Comparison of ENCODE assay signal across 31 mouse cellular contexts in the genomic region with DNA sequence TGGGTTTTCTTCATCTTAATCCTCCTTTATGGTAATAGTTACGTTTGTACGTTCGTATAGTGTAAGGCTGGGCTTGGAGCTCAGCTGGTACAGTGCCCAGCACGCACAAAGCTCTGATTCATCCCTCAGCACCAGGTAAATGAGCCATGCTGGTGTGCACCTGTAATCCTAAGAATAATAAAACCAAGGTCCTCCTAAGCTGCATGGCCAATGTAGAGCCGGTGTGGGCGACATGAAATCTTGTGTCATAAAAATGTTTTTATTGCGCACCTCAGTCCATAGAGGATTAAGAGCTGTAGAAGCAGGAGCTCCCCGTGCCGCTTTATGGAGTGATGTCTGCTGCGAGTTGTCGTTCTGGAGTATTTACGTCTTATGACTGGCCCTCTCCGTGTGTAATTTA. TPM values are rescaled to one million over a fixed set of nuclear protein-coding genes. Genes with fewer than 3 reads are reported as not detected.
DNase-seq lines count a peak whose midpoint lies in the region; ATAC-seq lines count a peak whose summit lies in the region.
"Had no signal": no experiment of that assay in that cellular context is flagged by ENCODE, and none has a peak within 500 bp of the region (broad histone marks: within the 10 kb centered on the region; RNA-seq: fewer than 3 reads in every experiment).

No protein-coding gene starts in this region.

- H3K9ac ChIP-seq in midbrain, embryonic 11.5 days (ENCODE audit: low read length): no peak overlapping the region
- H3K9ac ChIP-seq: embryonic facial prominence, embryonic 12.5 days; embryonic facial prominence, embryonic 15.5 days; forebrain, embryonic 12.5 days; forebrain, embryonic 15.5 days; heart, embryonic 13.5 days; hindbrain, embryonic 12.5 days; hindbrain, embryonic 15.5 days had no signal

- no peaks in the 10 kb centered on the region for H3K9me3 ChIP-seq in midbrain, embryonic 11.5 days (ENCODE audit: control insufficient read depth, low read length)
- no peaks in the 10 kb centered on the region for H3K9me3 ChIP-seq in midbrain, embryonic 10.5 days (replicated peaks)
- H3K9me3 ChIP-seq: embryonic facial prominence, embryonic 12.5 days; embryonic facial prominence, embryonic 15.5 days; forebrain, embryonic 12.5 days; forebrain, embryonic 15.5 days; G1E; heart, embryonic 10.5 days; heart, embryonic 13.5 days; hindbrain, embryonic 12.5 days; hindbrain, embryonic 15.5 days had no signal

- WGBS in midbrain, embryonic 11.5 days: 96% methylated on average over 13 of the region's 13 CpGs
- 96% methylated on average over 13 of the region's 13 CpGs for WGBS in midbrain, embryonic 10.5 days

- peaks cover 2% of the 10 kb centered on the region; the same call in 1 of the 2 replicates for H3K36me3 ChIP-seq in midbrain, embryonic 11.5 days (ENCODE audit: control insufficient read depth, insufficient read depth, low read length)
- H3K36me3 ChIP-seq in midbrain, embryonic 10.5 days: peaks cover 66% of the 10 kb centered on the region

- peak; percentile 71 for DNase-seq in heart, adult 11 months
- DNase-seq in heart, postnatal 25 days (ENCODE audit: low spot score): no peak
- DNase-seq in midbrain, embryonic 11.5 days (ENCODE audit: low spot score, missing footprints): peak; percentile 69
- no peak for DNase-seq in midbrain, embryonic 10.5 days (ENCODE audit: low spot score)
- DNase-seq in gonadal fat pad, adult 2 months (ENCODE audit: low read depth): peak; percentile 50
- DNase-seq in kidney, postnatal 14 days: no peak
- no peak for DNase-seq in spleen, adult 18-20 months
- DNase-seq: cerebellum, adult 11 months; cerebellum, adult 2 months; cerebellum, adult 9-11 months; gastrocnemius, postnatal 14 days; heart, adult 2 months had no signal

- H3K4me3 ChIP-seq in midbrain, embryonic 11.5 days (ENCODE audit: low read depth, low read length): no peak overlapping the region
- H3K4me3 ChIP-seq in midbrain, embryonic 10.5 days: no peak overlapping the region
- H3K4me3 ChIP-seq: embryonic facial prominence, embryonic 12.5 days; embryonic facial prominence, embryonic 15.5 days; forebrain, embryonic 12.5 days; forebrain, embryonic 15.5 days; heart, adult 2 months; heart, embryonic 10.5 days; heart, embryonic 13.5 days; hindbrain, embryonic 12.5 days; hindbrain, embryonic 15.5 days had no signal

- H3K27ac ChIP-seq in midbrain, embryonic 11.5 days (ENCODE audit: low read depth, low read length): no peak overlapping the region
- H3K27ac ChIP-seq in midbrain, embryonic 10.5 days (replicated peaks): no peak overlapping the region
- H3K27ac ChIP-seq: embryonic facial prominence, embryonic 12.5 days; embryonic facial prominence, embryonic 15.5 days; forebrain, embryonic 12.5 days; forebrain, embryonic 15.5 days; heart, adult 2 months; heart, embryonic 10.5 days; heart, embryonic 13.5 days; hindbrain, embryonic 12.5 days; hindbrain, embryonic 15.5 days had no signal

- intact Hi-C loops in heart, postnatal 25 days (cut with DNase I): no loop called here

- H3K27me3 ChIP-seq in midbrain, embryonic 11.5 days (ENCODE audit: control insufficient read depth, insufficient read depth, low read length): no peaks in the 10 kb centered on the region
- H3K27me3 ChIP-seq in midbrain, embryonic 10.5 days (ENCODE audit: low read depth, poor library complexity, severe bottlenecking): no peaks in the 10 kb centered on the region
- H3K27me3 ChIP-seq: embryonic facial prominence, embryonic 12.5 days; embryonic facial prominence, embryonic 15.5 days; forebrain, embryonic 12.5 days; forebrain, embryonic 15.5 days; heart, embryonic 13.5 days; hindbrain, embryonic 12.5 days; hindbrain, embryonic 15.5 days; Patski had no signal

- ATAC-seq in midbrain, embryonic 11.5 days (ENCODE audit: low FRiP score): no peak
- ATAC-seq: forebrain, embryonic 15.5 days; Patski had no signal

- H3K4me2 ChIP-seq in midbrain, embryonic 11.5 days: no peak overlapping the region
- H3K4me2 ChIP-seq: embryonic facial prominence, embryonic 12.5 days; embryonic facial prominence, embryonic 15.5 days; forebrain, embryonic 12.5 days; forebrain, embryonic 15.5 days; heart, embryonic 13.5 days; hindbrain, embryonic 12.5 days; hindbrain, embryonic 15.5 days had no signal

- H3K4me1 ChIP-seq in midbrain, embryonic 11.5 days (ENCODE audit: control insufficient read depth, insufficient read depth, low read length): no peaks in the 10 kb centered on the region
- H3K4me1 ChIP-seq in midbrain, embryonic 10.5 days: no peaks in the 10 kb centered on the region
- H3K4me1 ChIP-seq: embryonic facial prominence, embryonic 12.5 days; embryonic facial prominence, embryonic 15.5 days; forebrain, embryonic 12.5 days; forebrain, embryonic 15.5 days; hindbrain, embryonic 12.5 days; hindbrain, embryonic 15.5 days had no signal

RNA-seq across cellular contexts. Expression of a gene that starts 17.7 kb away (rescaled TPM):
- total RNA-seq in heart, postnatal 25 days (2021): not detected
- not detected in 2 replicates for polyA plus RNA-seq in midbrain, embryonic 11.5 days (2014; fragmentation: Nextera tagmentation; extraction: Ambion mirVana)
- not detected in 2 replicates for polyA plus RNA-seq in midbrain, embryonic 10.5 days (2016; fragmentation: Nextera tagmentation; extraction: Ambion mirVana)
- polyA plus RNA-seq in gonadal fat pad, adult 2 months (2012; rRNA removed): 0.24 and 0.67 TPM in 2 replicates
- total RNA-seq: adrenal gland, adult 18-20 months; adrenal gland, postnatal 14 days; adrenal gland, postnatal 4 days; common myeloid progenitor, adult 5-6 weeks; G1E; gastrocnemius, adult 18-20 months; gastrocnemius, postnatal 14 days; gastrocnemius, postnatal 4 days; heart, adult 2 months; heart, postnatal 14 days; hematopoietic stem cell, adult 5-6 weeks had no signal
- polyA plus RNA-seq: cerebellum, adult 2 months; embryonic facial prominence, embryonic 12.5 days; embryonic facial prominence, embryonic 15.5 days; forebrain, embryonic 12.5 days; forebrain, embryonic 15.5 days; G1E; heart, embryonic 10.5 days; heart, embryonic 13.5 days; heart, embryonic 16.5 days; hindbrain, embryonic 12.5 days; hindbrain, embryonic 15.5 days; Patski had no signal

RNA-seq across cellular contexts. Expression of a gene that starts 23.7 kb away (rescaled TPM):
- total RNA-seq in heart, postnatal 25 days (2021): 10 to 100 TPM; 95.4 to 98.0 TPM
- polyA plus RNA-seq in midbrain, embryonic 11.5 days (2014; fragmentation: Nextera tagmentation; extraction: Ambion mirVana): 86.4 and 88.8 TPM in 2 replicates
- polyA plus RNA-seq in midbrain, embryonic 10.5 days (2016; fragmentation: Nextera tagmentation; extraction: Ambion mirVana): 87.1 and 92.3 TPM in 2 replicates
- 55.0 and 56.2 TPM in 2 replicates for polyA plus RNA-seq in gonadal fat pad, adult 2 months (2012; rRNA removed)

RNA-seq across cellular contexts. Expression of a gene that starts 36.9 kb away (rescaled TPM):
- total RNA-seq in heart, postnatal 25 days (2021): 1 to 10 TPM; 4.8 to 6.5 TPM
- polyA plus RNA-seq in midbrain, embryonic 11.5 days (2014; fragmentation: Nextera tagmentation; extraction: Ambion mirVana): 13.8 and 15.9 TPM in 2 replicates
- 14.8 and 15.3 TPM in 2 replicates for polyA plus RNA-seq in midbrain, embryonic 10.5 days (2016; fragmentation: Nextera tagmentation; extraction: Ambion mirVana)
- polyA plus RNA-seq in gonadal fat pad, adult 2 months (2012; rRNA removed): 8.6 and 10.7 TPM in 2 replicates

RNA-seq across cellular contexts. Expression of a gene that starts 37.4 kb away (rescaled TPM):
- 1 to 10 TPM; 8.8 to 10.0 TPM for total RNA-seq in heart, postnatal 25 days (2021)
- polyA plus RNA-seq in midbrain, embryonic 11.5 days (2014; fragmentation: Nextera tagmentation; extraction: Ambion mirVana): 13.3 and 13.6 TPM in 2 replicates
- 14.8 and 18.3 TPM in 2 replicates for polyA plus RNA-seq in midbrain, embryonic 10.5 days (2016; fragmentation: Nextera tagmentation; extraction: Ambion mirVana)
- 14.5 and 15.4 TPM in 2 replicates for polyA plus RNA-seq in gonadal fat pad, adult 2 months (2012; rRNA removed)

Comparison
In these comparisons a context has a peak if more than half of its experiments do, and no peak if none do; other contexts are left out.
1. DNase-seq: peak in heart, adult 11 months (single experiment), midbrain, embryonic 11.5 days (single experiment) and gonadal fat pad, adult 2 months (single experiment); none in heart, postnatal 25 days (single experiment), midbrain, embryonic 10.5 days (single experiment), kidney, postnatal 14 days (single experiment) and spleen, adult 18-20 months (0 of 2).